Mouse (Mus musculus) lung, adult 2 months (tissue): ENCODE results near the gene Olfr446.

Source experiments
- CTCF ChIP-seq: fragments of 200-500 bp; IDR thresholded peaks from 2 replicates; pipeline ENCODE4 v1.5.1; 2011; ENCODE audit warnings: mild to moderate bottlenecking, low read length, control low read depth; ENCODE audit not compliant: insufficient read depth
- POLR2A ChIP-seq: fragments of 200-500 bp; IDR thresholded peaks from 2 replicates; pipeline ENCODE4 v1.6.1; 2011; ENCODE audit warnings: low read depth, mild to moderate bottlenecking, control low read depth, low read length, borderline replicate concordance; ENCODE audit errors: extremely low read depth

DNA sequence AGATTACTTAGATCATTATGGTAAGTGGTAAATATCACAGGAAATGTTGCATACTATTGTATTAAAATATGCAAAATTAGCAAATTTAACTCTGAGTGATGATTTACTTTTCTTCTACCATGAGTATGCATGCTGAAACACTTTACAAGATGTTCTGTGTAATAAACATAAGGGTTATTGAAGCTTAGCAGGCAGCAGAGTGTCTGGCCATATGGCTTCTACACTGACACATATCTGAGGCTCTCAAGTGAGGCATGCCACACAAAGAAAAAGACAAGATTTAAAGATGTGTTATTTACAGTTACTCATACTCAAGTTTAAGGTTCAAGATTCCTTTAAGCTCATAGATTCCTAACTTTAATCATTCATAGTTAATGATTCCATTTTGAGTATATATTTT, 44.9 kb upstream of the Olfr446 start:
- TF ChIP-seq CTCF: no peak
- TF ChIP-seq POLR2A: no peak
